Mouse (Mus musculus) megakaryocyte, adult 5-6 weeks (primary cell): ENCODE results near the gene Rps21. TPM values are rescaled to one million over a fixed set of nuclear protein-coding genes. Genes with fewer than 3 reads are reported as not detected.
"Not testable (repeated sequence)": the region's sequence is repeated elsewhere in the genome, so short reads cannot be mapped to it uniquely, and the experiment has no call there.

Experiments used
- ATAC-seq: 2 replicates; pipeline ENCODE4 v1.8.0; 2016; ENCODE audit warnings: mild to moderate bottlenecking, inconsistent platforms; ENCODE audit not compliant: poor library complexity, severe bottlenecking
- total RNA-seq, 2 experiments: library from RNA; stranded (forward) in 1 of 2; stranded (reverse) in 1 of 2; fragments of 153-499, 151-499 nt in 1 of 2; fragments of 221-1000, 200-1000 nt in 1 of 2; gene quantifications; 2 replicates each; pipeline versions ENCODE4 v1.2.3 to v1.2.4; 2015 to 2017

Rps21 gene
- total RNA-seq, 2 experiments from 2014 or later: 1,070 to 2,289 TPM

DNA sequence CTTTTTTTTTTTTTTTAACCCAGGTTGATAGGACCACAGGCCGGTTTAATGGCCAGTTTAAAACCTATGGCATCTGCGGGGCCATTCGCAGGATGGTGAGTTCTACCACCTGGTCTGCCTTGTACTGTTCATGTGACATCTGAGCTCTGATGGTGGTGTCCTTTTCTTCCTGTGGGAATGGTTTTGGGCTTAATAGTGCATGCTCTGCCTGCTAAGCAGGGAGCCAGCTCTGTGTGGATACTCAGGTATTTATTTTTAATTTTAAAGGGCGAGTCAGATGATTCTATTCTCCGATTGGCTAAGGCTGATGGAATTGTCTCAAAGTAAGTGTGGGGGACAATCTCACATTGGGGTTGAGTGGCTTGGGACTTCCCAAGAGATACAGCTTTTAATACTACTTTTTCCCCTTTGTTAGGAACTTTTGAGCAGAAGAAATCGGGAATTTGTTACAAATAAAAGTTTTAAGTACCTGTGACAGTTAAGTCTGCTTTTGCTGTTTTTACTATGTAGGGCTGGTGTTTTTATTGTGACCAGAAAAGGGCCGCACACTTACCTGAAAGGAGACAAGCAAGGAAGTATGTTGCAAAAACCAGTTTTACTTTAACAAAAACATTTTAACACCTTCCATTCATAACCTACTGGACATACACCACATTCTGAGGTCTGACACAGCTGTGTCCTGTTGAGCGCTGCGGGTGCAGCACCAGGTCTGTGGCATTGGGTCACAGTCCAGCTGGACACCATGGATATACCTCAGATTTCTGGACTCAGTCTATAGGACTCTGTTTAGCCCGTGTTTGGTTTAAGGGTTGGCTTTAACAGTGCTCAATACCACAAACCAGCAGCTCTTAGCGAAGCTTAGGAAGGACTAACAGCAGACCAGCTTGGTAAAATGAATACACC is 1.0 kb downstream of the Rps21 start:
- no peak for ATAC-seq

DNA sequence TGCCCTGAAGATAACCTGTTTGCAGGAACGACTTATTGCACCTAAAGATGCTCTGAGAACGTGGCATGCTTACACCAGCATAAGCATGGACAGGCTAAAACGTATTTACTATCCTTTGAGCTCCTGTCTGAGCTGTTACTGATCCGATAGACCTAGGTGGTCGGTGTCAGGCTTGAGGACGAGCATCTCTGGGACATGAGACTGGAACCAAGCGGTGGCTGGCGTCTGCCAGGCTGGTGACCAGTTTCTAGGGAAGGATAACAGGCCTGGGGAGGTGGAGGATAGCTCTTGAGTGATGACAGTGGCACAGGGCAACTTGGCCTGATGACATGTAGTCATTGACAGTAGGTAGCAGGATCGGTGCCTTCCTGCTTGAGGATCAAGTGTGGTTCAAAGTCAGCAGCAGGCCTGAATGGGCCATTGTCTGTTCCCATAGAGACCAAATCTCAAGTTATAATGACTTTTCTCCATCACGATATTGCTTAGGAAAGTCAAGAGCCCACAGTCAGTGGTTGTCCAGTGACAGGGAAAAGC is 1.8 kb downstream of the Rps21 start:
- not testable (repeated sequence) for ATAC-seq

DNA sequence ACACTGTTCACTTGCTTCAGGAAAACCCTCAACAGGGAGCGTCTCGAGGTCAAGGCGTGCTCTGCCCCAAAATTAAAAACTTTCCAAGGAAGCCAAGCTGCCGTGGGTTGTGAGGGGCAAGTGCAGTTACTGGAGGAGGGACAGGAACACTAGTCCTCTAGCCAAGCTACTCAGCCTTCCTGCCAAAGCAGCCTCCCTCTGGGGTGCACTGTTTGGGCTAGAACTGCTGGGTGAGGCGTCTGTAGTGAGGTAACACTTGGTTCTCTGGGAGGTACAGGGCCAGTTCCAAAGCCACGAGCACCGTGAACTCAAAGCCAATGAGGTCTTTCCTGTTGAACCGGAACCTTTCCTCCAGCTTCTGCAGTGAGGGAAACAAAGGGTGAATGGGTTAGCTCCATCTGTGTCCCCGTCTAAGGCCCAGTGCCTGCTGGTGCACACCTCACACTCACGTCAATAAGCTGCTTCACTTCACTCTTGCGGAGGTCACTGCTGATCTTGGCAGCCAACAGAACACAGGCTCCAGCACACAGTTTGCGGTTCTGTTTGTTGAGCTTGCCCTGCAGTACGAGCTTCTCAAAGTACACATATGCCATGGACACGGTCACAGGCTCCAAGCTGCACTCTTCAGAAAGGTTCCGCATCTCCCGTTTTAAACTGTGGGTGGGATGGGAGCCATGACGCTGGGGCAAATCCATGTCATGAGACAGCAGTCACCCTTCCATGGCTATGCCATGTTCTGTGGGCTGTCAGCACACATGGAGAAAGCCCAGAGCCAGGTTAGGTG is 2.8 kb downstream of the Rps21 start:
- ATAC-seq: not testable (repeated sequence)

DNA sequence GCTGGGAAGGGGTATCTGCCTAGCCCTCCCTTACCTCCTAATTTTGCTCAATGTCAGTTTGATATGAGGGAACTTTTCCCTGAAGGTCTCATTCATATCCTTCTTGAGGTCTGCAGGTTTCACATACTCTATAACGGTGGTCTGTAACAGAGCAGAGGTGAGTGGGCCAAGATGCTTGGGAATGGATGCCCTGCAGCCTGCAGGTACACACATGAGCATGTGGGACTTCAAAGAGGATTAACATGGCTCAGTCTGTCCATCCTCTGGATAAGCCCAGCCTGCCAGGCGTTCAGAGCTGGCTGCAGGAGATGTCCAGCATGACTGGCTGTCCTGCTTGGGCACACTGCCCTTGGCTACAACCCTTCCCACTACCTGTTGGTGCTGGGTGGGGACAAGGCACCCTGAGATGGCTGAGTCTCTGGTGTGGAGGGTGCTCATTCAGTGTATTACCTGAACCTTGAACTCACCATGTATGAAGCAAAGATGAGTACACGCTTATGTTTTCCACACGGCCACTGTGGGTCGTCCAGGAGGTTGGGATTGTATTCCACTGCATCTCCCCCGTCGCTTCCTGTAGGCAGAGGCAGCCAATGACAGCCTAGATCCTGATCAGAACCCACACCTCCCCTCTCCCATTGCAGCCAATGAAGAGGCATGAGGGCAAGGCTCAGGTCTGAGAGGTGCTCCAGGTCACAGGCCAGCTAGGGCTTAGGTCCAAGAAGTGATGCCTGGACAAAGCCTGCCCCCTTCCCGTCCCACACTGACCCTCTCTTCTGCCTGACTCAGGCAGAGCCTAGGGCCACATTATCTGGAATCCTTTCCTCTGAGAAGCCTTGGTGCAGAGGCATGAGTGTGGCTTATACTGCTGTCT is 3.7 kb downstream of the Rps21 start:
- no peak for ATAC-seq

DNA sequence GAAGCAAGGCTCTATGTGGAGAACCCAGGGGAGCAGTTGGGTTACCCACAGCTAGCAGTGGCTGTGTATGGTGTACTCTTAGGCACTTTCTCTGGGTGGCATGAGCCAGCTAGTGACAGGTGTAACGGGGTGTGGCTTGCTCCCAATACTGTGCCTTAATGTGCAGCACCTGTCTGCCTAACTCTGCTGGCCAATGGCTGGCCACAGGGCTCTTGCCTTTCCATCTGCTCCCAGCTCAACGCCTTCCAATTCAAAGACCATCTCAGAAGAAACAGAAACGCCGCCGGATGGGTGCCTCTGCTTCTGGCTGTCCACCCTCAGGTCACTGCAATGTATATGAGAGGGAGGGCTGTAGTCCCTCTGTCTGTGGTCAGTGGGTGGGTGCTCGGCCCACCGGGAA is 4.7 kb downstream of the Rps21 start:
- no peak for ATAC-seq

DNA sequence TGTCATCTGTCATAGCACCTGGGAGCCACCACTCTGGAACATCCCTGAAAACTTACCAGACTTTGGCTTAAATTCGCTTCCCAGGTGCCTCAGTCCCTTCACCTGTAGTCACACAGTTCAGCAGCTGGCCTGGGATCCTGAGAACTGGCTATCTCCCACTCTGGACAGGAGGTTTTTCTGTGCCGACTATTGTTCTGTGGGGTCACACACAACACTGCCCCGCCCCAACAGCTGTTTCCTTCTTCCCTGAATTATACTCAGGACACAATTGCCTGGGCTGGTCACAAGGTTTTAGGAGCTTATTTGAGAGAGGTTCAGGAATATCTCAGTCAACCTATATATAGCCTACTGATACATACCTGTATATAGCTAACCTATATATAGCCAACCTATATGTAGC is 5.3 kb downstream of the Rps21 start:
- no peak for ATAC-seq

DNA sequence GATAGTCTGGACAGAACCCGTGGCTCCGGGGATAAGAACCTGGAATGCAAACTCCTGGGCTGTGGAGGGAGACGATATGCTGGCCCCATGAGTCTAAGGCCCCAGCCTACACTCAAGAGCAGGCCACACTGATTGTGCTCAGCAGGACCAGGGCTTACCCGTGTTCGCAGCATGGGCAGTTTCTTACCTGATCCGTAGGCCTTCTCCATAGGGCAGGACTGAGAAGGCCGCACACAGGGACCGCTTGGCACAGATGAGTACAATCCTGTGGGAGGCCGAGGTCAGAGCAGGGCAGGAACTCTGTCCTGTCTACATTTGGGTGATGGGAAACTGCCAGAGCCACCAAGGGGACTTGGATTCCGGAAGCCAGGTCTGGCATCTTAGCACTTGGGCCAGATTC is 5.7 kb downstream of the Rps21 start:
- ATAC-seq: no peak

DNA sequence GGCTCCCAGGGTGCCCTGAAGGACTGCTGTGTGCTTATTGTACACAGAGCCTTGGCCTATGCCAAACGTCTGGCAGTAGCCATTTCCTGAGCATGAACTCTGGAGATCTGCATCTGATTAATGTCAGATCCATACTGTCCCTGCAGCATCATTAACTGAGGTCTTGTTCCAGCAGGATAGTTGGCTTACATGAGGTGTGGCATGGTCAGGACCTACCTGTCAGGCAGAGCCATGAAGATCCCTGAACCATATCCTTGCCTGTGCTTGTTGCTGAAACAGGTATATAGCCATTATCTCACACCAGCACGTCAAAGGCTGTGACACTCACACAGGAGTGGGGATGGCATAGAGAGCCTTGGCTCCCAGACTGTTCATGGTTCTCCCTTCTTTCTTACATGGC is 10.8 kb downstream of the Rps21 start:
- ATAC-seq: no peak

DNA sequence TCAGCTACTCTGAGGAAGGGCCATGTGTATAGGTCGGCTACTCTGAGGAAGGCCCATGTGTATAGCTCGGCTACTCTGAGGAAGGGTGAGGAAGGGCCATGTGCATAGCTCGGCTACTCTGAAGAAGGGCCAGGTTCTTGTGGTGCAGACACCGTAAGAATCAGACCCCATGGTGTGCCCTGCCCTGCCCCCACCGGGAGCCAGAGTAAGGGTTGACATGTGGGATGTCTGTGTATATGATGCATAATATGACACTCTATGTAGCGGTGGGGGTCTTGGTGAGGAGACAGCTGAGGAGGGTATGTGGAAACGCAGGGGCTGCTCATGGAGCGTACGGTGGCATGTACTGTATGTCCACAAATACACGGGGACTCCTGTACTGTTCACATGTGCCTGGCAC is 12.2 kb downstream of the Rps21 start:
- no peak for ATAC-seq

DNA sequence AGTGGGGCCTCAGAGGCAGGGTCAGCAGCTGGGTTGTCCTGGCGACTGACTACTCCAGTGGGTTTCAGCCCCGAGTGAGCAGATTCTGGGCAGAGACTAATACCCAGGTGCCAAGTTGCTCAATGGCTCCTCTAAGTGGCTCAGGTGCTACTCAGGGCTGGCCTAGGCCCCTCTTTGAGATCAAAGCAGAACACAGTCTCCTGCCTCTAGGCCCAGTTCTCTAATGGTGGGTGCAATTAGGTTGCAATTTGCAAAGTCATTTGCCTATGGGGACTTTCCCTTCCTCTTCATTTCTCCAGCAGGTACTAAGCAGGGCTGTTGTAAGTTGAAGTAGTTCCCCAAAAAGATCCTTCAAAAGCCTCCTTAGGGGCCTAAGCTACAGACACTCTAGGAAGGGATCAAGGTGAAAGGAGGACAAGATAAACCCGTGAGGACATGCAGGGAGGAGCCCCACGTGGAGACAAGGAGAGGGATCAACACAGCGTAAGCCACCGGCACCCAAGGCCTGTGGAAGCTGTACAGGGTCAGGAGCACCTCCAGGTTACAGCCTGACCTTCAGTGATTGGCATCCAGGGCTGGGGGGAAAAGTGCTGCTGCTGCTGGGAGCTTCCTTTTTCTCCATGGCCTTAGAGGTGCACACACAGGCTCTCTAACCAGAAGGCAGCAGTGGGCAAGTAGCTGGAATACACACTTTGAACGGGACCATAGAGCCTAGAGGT is 13.5 kb downstream of the Rps21 start:
- peak; percentile 31 for ATAC-seq

DNA sequence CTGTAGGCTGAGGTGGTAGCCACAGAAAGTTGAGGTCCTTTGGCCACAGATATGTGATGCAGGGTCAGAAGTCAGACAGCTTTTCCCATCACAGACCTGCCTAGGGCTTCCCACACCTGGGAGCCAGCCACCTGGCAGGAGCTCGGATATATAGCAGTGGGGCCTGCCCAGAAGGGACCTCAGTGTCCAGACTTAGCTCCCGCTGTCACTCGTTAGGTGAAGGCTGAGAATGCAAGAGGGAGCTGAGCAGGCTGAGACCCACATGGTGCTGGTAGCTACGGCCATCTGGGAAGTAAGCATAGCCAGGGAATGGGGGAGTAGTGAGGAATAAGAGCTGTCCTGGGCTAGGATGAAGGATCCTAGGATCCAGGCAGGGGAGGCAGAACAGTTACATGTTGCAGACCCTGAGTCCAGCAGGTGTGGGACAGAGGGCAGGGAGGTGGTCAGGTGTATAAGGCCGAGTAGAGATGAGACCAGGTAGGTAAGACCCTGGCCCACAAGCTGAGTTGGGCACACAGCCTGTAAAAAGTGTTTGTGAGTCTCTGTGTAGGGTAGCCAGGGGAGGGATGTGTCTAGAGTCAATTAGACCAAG is 14.7 kb downstream of the Rps21 start:
- ATAC-seq: no peak

DNA sequence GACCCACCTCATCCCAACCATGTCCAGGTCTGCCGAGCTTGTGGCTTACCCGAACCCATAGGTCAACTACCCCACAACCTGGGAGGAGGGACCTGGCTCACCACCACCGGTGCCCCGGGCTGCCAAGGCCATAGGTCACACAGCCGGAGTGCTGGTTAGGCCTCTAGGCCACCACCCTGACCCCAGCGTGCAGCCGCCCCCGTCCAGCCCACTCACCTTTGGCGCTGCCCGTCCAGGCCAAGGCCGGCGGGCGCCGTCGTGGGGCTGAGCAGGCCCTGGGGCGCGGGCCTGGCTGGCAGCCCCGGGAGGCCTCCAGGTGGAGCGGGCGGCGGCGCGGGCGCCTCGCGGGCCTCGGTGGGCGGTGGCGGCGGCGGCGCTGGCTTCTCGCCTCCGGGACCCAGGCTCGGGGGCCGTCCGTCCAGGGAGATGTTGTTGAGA is 15.7 kb downstream of the Rps21 start:
- ATAC-seq: no peak

DNA sequence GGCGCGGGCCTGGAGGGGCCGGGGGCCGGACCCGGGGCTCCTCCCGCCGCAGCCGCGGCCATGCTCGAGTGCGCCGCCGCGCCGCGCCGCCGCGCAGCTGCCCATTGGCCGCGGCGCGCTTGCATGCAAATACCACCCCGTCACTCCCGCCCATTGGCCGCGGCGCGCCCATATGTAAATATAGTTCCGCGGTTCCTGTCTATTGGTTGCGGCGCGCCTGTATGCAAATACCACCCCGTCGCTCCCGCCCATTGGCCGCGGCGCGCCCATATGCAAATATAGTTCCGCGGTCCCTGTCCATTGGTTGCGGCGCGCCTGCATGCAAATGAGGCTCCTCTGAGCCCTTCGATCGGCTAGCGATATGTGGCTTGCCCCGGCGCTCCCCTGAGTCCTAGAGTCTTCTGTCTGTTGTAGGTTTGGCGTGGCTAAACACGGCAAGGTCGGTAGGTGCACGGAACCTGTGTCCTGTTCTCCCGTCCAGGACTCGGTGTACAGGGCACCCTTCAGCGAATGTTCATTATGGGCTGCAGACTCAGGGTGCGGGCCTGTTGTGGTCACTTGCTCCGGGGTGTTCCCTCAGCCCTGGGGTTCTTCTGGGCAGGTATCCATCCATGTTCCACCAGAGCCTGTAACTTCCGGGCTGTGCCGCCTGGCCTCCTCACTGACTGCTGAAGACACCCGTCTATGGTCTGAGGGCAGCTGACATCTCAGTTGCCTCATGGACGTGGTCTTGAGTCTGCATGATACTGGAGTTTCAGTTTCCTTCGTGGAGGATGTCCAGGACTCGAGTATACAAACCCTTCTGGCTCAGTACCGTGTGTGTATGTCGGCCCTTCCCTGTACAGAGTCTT is 16.4 kb downstream of the Rps21 start, which contains the start of gene Cables2:
Gene Cables2, minus strand, starts transcription at position 103 of the 851 bp plus-strand sequence.
- ATAC-seq: peak; percentile 67

DNA sequence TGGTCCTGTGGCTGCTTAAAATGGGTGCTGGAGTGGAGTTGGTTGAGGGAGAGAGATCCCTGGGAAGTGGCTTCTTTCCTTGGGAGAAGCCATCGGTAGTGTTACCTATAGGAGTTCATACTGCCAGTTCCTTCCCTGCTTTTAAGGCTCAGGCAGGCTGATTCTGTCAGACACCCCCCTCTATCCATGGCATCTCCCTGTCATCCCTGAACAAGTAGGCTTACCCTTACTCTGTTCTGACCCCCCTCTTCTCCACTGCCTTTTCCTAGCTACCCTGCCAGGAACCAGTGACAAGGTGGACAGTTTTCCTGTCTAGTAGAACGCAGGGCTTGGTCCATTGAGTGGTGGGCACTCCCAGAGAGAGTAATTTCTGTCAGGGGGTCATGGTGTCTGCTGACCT is 17.3 kb downstream of the Rps21 start:
- no peak for ATAC-seq

DNA sequence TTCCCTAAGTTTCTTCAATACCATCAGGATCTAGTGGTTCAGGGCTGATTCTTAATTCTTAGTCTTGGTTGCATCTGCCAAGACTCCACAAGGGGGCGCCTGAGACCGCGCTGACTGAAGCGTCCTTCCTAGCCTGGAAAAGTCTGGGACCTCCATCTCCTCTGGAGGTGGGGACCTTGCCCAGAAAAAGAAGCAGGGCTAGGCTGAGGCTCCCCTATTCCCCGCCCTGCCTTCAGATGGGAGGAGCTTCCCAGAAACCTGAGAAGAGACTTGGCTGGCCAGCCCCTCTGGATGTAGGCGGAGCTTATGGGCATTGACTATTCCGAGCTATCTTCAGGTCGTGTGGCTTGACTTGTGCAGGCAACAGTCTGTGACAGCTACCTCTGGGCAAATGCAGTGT is 18.7 kb downstream of the Rps21 start:
- peak; percentile 31 for ATAC-seq

DNA sequence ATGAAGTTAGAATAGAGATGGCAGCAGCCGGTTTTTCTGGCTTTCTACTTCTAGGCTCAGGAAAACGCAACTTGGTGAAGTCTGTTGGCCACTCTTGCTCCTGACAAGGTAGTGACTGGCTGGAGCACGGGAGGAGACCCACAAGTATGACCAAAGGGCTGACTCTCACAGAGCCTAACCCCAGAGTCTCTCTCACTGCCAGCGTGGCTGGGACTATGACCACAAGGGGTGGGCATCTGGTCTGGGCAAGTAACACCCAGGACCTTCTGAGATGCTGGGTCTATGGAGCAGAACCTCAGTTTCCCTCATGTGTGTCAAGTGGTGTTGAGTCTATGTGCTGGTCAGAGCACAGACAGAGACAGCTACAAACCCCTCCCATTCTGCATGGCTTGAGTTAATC is 19.2 kb downstream of the Rps21 start:
- ATAC-seq: peak; percentile 0; the same call in 1 of the 2 replicates

DNA sequence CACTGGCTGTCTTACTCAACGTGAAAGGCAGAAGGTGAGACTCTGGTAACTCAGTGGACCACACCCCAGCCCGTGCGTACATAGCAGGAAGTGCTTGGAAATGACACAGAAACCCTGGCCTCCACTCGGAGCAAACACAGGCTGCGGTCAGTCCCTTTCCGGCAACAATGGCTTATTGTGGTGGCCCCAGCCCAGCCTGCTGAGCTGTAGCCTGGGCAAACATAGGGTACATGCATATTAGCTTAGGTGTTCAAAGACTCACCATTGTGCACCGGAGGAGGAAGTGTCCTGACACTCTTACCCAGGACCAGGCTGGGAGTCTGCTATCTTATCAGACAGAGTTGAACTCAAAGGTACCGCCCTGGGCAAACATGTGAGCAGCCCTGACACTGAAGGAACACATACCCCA is 19.7 kb downstream of the Rps21 start:
- ATAC-seq: peak; percentile 50

DNA sequence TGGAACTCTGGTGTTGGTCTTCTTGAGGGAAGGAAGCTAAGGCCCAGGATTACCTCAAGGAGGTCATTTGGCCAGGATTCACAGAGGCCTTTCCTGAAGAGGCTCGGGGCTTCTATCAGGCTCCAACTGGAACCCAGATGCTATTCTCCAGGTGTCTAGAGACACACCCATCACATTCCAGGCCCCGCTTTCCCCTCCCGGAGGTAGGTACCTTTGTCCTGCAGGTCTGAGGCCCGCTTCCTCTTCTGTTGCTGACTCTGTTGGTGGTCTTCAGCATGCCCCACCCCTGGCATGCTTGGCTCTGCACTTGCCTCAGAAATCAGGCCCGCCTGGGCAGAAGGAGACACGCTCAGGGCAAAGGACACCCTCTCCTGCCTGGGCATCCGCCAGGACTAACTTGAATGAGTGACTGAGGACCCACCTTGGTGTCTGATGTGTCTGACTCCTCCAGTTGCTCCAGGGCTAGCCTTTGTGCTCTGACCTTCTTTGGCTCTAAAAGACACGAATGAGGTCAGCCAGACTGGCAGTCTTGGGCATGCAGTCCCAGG is 20.7 kb downstream of the Rps21 start:
- no peak for ATAC-seq
